Mouse (Mus musculus) retina, embryonic 14.5 days (tissue): Measurements from ENCODE around the gene Rnf126.
"Not testable (repeated sequence)": the region's sequence is repeated elsewhere in the genome, so short reads cannot be mapped to it uniquely, and the experiment has no call there.

Experiments used
- DNase-seq: peaks from one replicate; pipeline ENCODE4 v3.0.0-alpha.2; 2015; ENCODE audit warnings: low spot score

The Rnf126 gene

DNA sequence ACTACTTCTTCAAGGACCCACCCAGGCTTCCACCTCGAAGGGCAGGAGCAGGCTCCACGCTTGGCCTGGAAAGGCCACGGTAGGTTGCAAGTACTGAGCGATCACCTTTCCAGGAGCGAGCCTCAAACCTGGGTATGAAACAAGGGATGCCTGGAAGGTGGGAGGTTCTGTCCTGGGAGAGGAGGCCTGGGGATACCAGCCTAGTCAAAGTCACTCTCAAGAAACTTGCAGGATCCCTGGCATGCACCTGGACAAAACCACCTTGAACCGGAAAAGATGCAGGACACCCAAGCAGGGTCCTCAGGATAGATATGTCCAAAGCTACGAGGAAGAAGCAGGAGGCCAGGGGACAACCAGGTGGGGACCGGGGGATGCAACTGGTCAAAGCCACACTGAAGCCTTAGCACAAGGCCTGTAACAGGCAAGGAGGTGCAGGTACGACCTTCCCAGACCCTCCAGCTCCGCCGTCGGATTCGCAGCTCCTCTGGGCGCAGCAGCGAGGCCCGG, 698 bp downstream of the Rnf126 start:
- DNase-seq, result no peak

DNA sequence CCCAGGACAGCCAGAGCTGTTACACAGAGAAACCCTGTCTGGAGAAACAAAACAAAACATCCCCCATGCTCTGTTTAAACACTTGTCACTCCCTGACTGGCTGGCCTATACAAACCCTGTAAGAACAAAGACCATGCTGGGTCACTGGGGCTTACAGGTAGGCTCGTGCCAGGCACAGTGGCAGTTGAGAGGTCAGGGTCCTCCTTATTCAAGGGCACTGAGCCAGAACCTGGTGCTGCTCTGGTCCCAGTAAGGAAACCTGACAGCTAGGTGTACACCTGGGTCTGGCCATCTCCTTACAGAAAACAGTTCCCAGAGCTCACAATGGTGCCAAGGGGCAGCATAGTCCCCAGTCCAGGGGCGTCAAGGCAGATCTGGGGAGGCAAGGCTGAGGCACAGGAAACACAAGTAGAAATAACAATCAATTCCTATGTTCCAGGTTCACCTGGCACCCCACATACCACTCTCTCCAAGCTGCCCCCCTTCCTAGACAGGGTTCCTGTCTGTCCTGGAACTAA, 1.5 kb downstream of the Rnf126 start:
- no peak for DNase-seq

DNA sequence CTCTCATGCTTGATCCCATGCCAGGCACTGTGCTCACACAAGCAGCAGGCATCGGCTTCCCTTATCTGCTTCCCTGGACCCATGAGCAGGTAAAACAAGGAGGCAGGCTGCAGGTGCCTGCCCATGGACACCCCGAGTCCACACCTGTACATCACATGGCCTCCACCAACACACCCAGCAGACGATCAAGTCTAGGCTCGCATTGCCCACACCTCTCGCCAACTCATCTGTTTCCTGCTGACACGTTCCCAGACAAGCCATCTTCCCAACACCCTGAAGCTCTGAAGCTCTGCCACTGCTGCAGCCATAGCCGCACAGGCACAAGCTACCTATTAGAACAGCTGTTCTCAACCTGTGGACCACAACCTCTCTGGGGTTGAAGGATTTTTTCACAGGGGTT, 2.5 kb downstream of the Rnf126 start:
- DNase-seq, result no peak

GRCm38 (mm10) chr10:79762875-79763274, 3.9 kb downstream of the Rnf126 start:
- DNase-seq, result no peak

GRCm38 (mm10) chr10:79760603-79761143, 6.1 kb downstream of the Rnf126 start:
- DNase-seq, result no peak

DNA sequence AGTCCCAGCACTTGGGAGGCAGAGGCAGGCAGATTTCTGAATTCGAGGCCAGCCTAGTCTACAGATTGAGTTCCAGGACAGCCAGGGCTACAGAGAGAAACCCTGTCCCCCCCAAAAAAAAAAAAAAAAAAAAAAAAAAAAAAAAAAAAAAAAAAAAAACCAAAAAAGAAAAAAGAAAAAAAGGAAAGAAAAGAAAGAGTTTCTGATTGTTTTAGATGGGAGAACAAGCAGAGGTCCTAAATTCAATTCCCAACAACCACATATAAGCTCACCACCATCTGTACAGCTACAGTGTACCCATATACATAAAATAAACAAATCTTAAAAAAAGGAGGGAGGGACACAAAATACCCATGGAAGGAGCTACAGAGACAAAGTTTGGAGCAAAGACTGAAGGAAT, 7.1 kb downstream of the Rnf126 start:
- not testable (repeated sequence) for DNase-seq

DNA sequence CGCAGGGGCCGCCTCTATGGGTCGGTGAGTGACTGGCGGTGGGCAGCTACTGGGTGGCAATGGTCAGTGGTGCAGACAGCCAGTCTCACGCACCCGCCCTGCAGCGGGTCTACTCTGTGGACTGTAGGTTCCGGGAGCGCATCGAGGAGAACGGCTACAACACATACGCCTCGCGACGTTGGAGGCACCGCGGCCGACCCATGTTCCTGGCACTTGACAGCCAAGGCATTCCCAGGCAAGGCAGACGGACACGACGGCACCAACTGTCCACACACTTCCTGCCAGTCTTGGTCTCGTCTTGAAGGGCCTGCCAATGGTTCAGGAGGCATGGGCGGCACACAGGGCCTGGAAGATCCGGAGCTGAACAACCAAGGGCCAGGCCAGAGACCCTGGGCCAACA, 10.1 kb downstream of the Rnf126 start:
- no peak for DNase-seq

DNA sequence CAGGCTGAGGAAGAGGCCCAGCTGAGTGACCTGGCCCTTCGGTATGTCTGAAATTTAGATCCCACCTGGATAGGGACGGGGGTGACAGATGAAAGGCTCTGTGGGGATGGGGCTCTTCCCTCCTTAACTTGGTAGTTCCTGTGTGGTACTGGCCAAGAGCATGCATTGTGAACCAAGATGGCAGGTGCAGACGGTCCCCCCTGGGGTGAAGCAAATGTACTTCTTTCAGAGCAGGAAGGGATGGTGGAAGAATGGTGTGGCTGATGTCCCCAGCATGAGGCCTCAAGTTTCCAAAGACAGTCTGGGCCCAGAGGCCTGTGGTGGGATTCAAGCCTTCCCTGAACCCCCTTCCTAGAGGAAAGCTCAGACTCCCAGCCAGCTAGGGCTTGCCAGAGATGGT, 10.9 kb downstream of the Rnf126 start:
- DNase-seq, result no peak

- peak; percentile 80 for DNase-seq
Measured at GRCm38 (mm10) chr10:79754856-79755516, 11.8 kb downstream of the Rnf126 start, which contains the start of gene Fgf22. Gene Fgf22 (plus strand): TSS chr10:79755076.

- DNase-seq, result no peak
Measured at GRCm38 (mm10) chr10:79748496-79748895, 18.3 kb downstream of the Rnf126 start.

- DNase-seq, result no peak
Measured at GRCm38 (mm10) chr10:79746774-79747151, 20.0 kb downstream of the Rnf126 start.

DNA sequence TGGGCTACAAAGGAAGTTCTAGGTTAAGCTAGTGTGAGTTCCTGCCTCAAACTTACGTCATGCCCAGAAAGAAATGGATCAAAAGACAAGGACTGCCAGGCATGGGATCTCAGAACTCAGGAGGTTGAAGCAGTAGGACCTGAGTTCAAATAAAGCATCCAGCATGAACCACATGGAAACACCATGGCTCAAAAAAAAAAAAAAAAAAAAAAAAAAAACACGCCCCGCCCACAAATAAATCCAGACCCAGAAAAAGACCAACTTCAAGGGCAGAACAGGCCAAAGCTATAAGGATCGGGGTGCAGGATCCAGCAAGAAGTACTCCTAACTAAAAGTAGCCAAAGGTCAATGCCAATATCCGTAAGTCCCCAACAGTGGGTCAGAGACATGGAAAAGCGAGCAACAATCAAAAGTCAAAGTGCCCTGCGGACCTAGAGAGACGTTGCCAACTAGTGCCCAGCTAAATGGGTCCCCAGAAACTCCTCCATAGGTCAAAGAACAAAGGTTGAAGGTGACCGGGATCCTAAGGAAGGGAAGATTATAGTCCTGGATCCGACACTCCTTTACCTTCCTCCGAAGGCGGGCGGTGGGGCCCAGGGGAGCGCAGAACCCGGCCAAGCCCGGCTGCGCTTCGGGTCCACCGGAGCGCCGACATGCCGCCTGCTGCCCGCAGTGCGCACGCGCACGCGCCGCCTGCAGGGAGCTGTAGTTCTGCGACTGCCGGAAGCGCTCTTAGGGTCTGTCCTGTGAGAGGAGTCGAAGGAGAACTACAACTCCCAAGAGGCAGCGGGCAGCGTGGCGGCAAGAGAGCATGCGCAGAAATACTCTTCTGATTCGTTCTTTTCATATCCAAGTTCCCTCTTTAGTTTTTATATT, 20.6 kb downstream of the Rnf126 start, which contains the start of gene Polrmt:
Polrmt (minus strand) TSS at position 684 of the 876 bp plus-strand sequence.
- DNase-seq, result peak; percentile 99

GRCm38 (mm10) chr10:79745411-79745810, 21.3 kb downstream of the Rnf126 start:
- no peak for DNase-seq

DNA sequence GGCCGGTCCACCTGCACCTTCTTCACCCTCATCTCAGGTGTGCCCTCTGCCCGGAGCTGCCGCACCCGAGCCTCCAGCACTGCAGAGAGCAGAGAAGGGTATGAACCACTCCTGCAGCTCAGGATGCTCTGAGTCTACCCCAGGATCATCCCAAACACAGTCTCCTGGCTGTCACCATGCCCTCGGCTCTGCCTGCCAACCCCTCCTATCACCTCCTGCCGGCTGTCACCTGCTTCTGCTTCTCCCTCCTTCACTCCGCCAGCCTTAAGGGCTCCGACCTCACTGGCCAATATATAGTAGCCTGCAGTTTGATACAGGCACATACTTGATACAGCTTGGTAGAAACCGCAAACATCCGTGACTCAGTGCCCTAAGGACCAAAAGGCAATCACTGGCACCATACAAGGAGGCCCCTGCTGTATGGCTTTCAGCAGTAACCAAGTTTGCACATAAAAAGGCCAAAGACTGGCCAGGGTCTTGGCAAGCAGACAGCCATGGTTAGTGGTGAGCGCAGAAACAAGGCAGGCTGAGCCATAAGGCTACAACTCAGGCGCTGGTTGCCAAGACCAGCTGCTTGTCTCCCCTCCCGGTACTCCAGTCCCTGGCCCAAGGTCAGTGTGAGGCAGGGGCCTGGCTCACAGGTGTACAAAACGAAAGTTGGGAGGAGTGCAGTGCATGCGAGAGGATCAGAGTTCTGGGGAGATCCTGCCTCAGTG, 22.9 kb downstream of the Rnf126 start:
- DNase-seq, result no peak

- DNase-seq, result no peak
Measured at GRCm38 (mm10) chr10:79743161-79743560, 23.6 kb downstream of the Rnf126 start.

- peak; percentile 58 for DNase-seq
Measured at GRCm38 (mm10) chr10:79740863-79741262, 25.9 kb downstream of the Rnf126 start.

GRCm38 (mm10) chr10:79739234-79739633, 27.5 kb downstream of the Rnf126 start:
- DNase-seq, result no peak

- peak; percentile 42 for DNase-seq
Measured at GRCm38 (mm10) chr10:79738259-79738658, 28.5 kb downstream of the Rnf126 start.

GRCm38 (mm10) chr10:79736706-79737105, 30.0 kb downstream of the Rnf126 start:
- no peak for DNase-seq

GRCm38 (mm10) chr10:79735361-79735760, 31.4 kb downstream of the Rnf126 start:
- DNase-seq, result no peak

DNA sequence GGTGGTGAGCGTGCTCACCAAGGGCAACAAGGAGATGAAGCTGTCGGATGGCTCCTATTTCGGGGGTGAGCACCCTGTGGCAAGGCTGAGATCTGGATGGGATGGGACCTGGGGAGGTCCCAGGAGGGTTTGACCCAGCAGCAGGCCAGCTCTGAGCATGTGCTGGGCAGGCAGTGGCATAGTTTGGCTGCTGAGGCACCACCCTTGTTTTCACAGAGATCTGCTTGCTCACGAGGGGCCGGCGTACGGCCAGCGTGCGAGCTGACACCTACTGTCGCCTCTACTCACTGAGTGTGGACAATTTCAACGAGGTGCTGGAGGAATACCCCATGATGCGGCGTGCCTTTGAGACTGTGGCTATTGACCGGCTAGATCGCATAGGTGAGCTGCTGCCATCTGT, 32.9 kb downstream of the Rnf126 start:
- DNase-seq, result no peak

GRCm38 (mm10) chr10:79732500-79732899, 34.3 kb downstream of the Rnf126 start:
- no peak for DNase-seq
